Mouse (Mus musculus): ENCODE data around the gene Vps8. TPM values are rescaled to one million over a fixed set of nuclear protein-coding genes. Genes with fewer than 3 reads are reported as not detected.
A peak's percentile ranks its signal among the peaks of the same experiment; 100 is the strongest.

Gene Vps8
- 10 to 100 TPM; 11.7 to 21.9 TPM for polyA plus RNA-seq (2017; shearing (Covaris generic))

- ATAC-seq = peak; percentile 91
Observed at GRCm38 (mm10) chr16:21422645-21423545, at the start of gene Vps8. Gene Vps8 (plus strand): TSS chr16:21423118.

GRCm38 (mm10) chr16:21373316-21373960 is 49.5 kb upstream of the Vps8 start:
- no peak for ATAC-seq

GRCm38 (mm10) chr16:21374067-21374466 is 48.9 kb upstream of the Vps8 start:
- ATAC-seq = no peak

GRCm38 (mm10) chr16:21375147-21375546 is 47.8 kb upstream of the Vps8 start:
- ATAC-seq = no peak

GRCm38 (mm10) chr16:21376316-21376715 is 46.6 kb upstream of the Vps8 start:
- no peak for ATAC-seq

GRCm38 (mm10) chr16:21376949-21377604 is 45.8 kb upstream of the Vps8 start:
- no peak for ATAC-seq

- no peak for ATAC-seq
Observed at GRCm38 (mm10) chr16:21377605-21377968, 45.3 kb upstream of the Vps8 start.

- ATAC-seq = no peak
Observed at GRCm38 (mm10) chr16:21381469-21381868, 41.4 kb upstream of the Vps8 start.

GRCm38 (mm10) chr16:21382152-21382911 is 40.6 kb upstream of the Vps8 start:
- no peak for ATAC-seq

GRCm38 (mm10) chr16:21385926-21386881 is 36.7 kb upstream of the Vps8 start:
- ATAC-seq = no peak

- no peak for ATAC-seq
Observed at GRCm38 (mm10) chr16:21389316-21389715, 33.6 kb upstream of the Vps8 start.

GRCm38 (mm10) chr16:21390744-21391143 is 32.2 kb upstream of the Vps8 start:
- ATAC-seq = no peak

- ATAC-seq = no peak
Observed at GRCm38 (mm10) chr16:21392099-21392498, 30.8 kb upstream of the Vps8 start.

GRCm38 (mm10) chr16:21392517-21393112 is 30.3 kb upstream of the Vps8 start:
- ATAC-seq = peak; percentile 51

GRCm38 (mm10) chr16:21395546-21395945 is 27.4 kb upstream of the Vps8 start:
- no peak for ATAC-seq

GRCm38 (mm10) chr16:21397681-21398080 is 25.2 kb upstream of the Vps8 start:
- no peak for ATAC-seq

GRCm38 (mm10) chr16:21398345-21399051 is 24.4 kb upstream of the Vps8 start:
- ATAC-seq = no peak

- ATAC-seq = no peak
Observed at GRCm38 (mm10) chr16:21399942-21400341, 23.0 kb upstream of the Vps8 start.

GRCm38 (mm10) chr16:21402068-21402467 is 20.9 kb upstream of the Vps8 start:
- ATAC-seq = no peak

GRCm38 (mm10) chr16:21403402-21403801 is 19.5 kb upstream of the Vps8 start:
- ATAC-seq = no peak
